Mouse (Mus musculus): Measurements from ENCODE around the gene Dnajc12.
A peak's percentile ranks its signal among the peaks of the same experiment; 100 is the strongest.
"Not testable (repeated sequence)": the region's sequence is repeated elsewhere in the genome, so short reads cannot be mapped to it uniquely, and the experiment has no call there.

Dnajc12 gene

DNA sequence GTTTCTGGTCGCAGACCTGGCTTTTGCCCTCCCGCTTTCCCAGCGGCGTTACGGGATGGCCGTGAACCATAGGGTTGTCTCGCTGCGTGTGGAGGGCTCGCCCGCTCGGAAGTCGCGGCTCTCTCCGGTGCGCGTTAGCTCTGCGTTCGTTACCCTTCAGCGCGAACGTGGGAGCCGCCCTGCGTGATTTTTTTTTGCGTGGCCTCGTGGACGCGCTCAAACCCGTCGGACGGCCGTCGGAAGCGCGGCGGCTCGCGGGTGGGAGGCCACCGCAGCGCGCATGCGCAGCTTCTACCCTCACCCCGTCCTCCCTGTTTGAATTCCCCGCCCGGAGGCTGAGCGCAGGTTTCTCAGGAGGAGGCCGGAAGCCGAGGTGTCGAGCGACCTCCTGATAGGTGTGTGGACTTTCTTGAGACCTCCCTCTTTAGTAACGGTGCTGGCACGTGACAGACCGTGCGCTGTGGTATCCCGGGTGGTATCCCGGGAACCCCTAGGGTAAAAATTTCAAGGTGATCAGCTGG is 47.6 kb downstream of the Dnajc12 start, which contains the start of gene Ctnna3:
Gene Ctnna3 (plus strand): TSS at position 314 of the 521 bp plus-strand sequence.
- peak in 1 of 2 experiments; percentile 83 for DNase-seq (ENCODE audit: low spot score in 2 of 2)

GRCm38 (mm10) chr10:63431221-63431736 is 49.0 kb downstream of the Dnajc12 start:
- DNase-seq (ENCODE audit: low spot score in 2 of 2): no peak

DNA sequence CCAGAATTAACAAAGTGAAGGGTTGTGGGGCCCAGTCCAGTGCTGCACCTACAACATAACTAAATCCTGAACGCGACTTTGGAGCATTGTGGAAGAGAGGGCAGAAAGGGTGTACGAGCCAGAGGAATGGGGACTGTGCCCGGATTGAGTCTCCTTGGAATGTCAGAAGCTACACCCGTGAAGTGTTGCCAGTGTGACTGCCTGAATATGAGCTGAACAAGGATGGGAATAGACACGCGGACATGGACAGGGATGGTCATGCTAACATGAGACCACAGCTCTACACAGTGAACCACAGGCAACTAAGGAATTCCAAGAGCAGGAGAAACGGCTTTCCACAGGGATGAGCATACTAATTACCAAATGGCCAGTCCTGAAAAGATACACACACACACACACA is 49.9 kb downstream of the Dnajc12 start:
- DNase-seq (ENCODE audit: low spot score in 2 of 2): no peak

- DNase-seq (ENCODE audit: low spot score in 2 of 2): no peak
Measured at GRCm38 (mm10) chr10:63432887-63433286, 50.6 kb downstream of the Dnajc12 start.

DNA sequence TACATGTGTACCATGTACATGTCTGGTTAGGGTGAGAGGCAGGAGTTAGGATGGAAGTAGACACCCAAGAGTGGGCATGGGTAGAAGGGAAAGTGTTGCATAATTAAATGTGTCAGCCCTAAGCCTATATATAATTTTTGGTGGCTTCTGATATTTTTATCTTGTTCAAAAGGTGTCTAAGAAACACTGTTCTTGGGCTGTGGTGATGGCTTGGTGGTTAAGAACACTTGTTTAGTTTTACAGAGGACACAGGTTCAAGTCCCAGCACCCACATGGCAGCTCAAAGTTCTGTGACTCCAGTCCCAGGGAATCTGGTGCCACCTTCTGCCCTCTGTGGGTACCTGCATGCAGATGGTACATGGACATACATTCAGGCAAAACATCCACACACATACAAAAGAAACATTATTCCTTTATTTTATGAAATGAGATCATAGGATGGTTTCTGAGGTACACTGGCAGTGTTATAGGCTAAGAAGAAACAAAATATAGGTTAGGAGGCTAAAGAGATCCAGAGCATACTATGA is 56.6 kb downstream of the Dnajc12 start:
- no peak for DNase-seq (ENCODE audit: low spot score in 2 of 2)

DNA sequence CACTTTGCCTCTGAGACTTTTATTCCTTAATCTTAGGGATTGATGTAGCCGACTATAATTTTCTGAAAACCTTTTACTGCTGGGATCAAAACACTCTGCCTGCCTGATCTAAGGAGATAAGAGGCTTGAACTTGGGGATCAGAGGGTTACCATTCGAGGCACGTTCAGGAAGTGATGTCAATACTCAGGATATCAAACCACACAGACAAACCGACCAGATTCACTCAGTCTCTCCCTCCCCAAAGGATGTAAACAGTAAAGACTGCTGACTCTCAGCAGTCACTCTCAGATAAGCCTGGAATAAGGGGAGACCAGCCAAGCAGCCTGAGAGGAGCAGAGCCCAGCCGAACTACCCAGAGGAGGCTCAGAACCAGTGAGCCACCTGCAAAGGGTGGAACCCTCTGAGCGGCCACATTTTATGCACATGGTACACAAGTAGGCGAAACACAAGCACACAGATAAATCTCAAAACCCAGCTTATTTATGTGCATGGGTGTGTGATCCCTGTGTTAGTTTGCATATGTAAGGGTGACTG is 57.5 kb downstream of the Dnajc12 start:
- DNase-seq (ENCODE audit: low spot score in 2 of 2): no peak

DNA sequence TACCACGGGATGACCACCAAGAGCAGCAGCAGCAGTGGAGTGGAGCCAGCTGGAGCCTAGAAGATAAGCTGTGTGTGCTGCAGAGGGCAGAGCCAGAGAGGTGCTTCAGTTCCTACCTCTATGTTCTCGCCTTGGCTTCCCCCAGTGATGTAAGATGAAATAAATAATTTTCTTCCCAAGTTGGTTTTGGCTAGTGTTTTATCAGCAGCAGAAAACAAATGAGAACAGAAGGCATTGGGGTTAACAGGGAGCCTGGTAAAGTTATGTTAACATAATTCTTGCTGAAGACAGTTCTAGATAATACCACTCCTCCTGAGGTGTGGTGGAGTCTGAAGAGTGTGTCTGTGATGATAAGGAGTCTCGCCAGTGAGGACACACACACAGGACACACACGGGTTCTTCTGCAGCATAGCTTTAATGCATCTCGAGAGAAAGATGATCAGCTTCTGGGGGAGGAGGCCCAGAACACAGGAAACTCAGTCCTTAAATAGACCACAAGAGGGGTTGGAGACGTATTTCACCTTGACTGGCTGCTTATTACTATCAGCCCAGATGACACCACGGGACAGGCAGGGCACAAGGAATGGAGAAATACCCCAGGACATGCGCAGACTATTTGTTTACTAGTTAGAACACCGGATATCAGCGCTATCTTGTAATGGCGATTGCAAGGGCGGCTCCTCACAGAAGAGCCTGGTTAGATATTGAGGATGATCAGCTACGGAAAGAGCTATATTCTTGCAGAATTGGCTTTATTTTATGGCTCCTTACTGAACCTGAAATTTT is 62.6 kb downstream of the Dnajc12 start:
- not testable (repeated sequence) for DNase-seq (ENCODE audit: low spot score in 2 of 2)

GRCm38 (mm10) chr10:63453926-63454325 is 71.7 kb downstream of the Dnajc12 start:
- no peak for DNase-seq (ENCODE audit: low spot score in 2 of 2)

- DNase-seq (ENCODE audit: low spot score in 2 of 2): no peak
Measured at GRCm38 (mm10) chr10:63455110-63455878, 73.1 kb downstream of the Dnajc12 start.

GRCm38 (mm10) chr10:63457292-63458128 is 75.3 kb downstream of the Dnajc12 start:
- DNase-seq (ENCODE audit: low spot score in 2 of 2): no peak

Data from urinary bladder, adult 18-20 months (tissue).